Mouse (Mus musculus): ENCODE results near the gene Eml6. TPM values are rescaled to one million over a fixed set of nuclear protein-coding genes. Genes with fewer than 3 reads are reported as not detected.

Eml6 gene
- polyA plus RNA-seq (2016; fragmentation: Nextera tagmentation; extraction: Ambion mirVana), result 0.15 and 0.25 TPM in 2 replicates

DNA sequence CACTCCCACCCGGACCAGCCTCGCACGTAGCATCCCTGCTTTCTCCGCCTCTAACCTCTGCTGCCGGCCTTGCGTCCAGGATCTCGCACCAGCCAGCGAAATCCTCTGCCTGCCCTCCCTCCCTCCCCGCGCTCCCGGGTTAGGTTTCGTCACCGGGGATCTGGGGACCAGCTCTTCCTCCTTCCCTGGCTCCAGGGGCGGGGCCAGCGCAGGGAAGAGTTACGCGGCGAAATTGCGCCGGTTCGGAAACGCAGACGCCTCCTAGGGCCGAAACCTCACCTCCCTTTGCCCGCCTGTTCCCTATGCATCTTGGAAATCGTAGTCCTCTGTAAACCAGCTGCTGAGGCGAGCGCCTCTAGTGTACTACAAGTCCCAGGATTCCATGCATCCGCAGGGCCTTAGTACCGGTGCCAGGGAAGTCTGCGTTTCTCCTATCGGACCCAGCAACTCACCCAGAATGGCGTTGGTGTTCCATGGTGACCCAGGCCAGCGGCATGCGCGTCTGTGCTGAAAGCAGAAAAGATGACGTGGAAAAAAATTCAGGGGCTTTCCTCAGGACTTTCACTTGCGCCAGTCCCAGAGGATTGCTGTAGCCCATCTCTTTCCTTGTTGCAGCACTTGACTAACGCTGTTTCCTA lies at the start of gene Eml6:
Eml6 (minus strand) TSS at position 199 of the 638 bp plus-strand sequence.
- Histone ChIP-seq H3K9ac (peak within 1 kb of the TSS; percentile 49), H3K9me3 (replicated peaks) (no peaks in the 10 kb centered on the region), H3K4me3 (peak within 1 kb of the TSS; percentile 59), H3K27ac (no peak within 1 kb of the TSS), H3K4me2 (peak within 1 kb of the TSS; percentile 79), H3K4me1 (peaks cover 13% of the 10 kb centered on the region), H3K27me3 (replicated peaks) (peaks cover 50% of the 10 kb centered on the region), H3K36me3 (no peaks in the 10 kb centered on the region)
- WGBS (ENCODE audit: insufficient replicate concordance), result under 1% methylated on average over 39 of the region's 39 CpGs
- ATAC-seq, result peak; percentile 99

DNA sequence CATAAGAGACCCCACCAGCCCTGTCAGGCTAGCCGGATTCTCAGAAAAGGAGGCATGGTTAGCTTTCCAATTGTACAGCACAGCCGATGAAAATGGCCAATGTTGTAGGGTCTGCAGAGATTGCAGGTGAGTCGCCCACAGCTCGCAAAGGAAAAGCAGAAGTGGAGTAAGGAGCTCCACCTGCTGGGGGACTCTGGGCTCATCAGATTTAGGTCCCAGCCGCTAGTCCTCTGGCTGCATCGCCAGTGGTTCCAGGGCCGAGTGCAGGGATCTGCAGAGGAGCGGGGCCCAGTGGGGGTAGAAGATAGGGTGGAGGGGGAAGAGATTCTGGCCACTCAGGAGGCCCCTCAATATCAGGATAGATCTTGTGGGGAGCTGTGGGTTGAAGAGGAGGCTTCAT lies 31.5 kb upstream of the Eml6 start:
- no peak for ATAC-seq
- H3K9me3 ChIP-seq (replicated peaks), result no peaks in the 10 kb centered on the region
- no peak overlapping the region for H3K4me2 ChIP-seq
- WGBS (ENCODE audit: insufficient replicate concordance), result 34% methylated on average over 8 of the region's 8 CpGs
- no peak overlapping the region for H3K4me3 ChIP-seq
- no peaks in the 10 kb centered on the region for H3K36me3 ChIP-seq
- no peak overlapping the region for H3K9ac ChIP-seq
- H3K27ac ChIP-seq, result no peak overlapping the region
- H3K27me3 ChIP-seq (replicated peaks), result no peaks in the 10 kb centered on the region
- H3K4me1 ChIP-seq, result no peaks in the 10 kb centered on the region

DNA sequence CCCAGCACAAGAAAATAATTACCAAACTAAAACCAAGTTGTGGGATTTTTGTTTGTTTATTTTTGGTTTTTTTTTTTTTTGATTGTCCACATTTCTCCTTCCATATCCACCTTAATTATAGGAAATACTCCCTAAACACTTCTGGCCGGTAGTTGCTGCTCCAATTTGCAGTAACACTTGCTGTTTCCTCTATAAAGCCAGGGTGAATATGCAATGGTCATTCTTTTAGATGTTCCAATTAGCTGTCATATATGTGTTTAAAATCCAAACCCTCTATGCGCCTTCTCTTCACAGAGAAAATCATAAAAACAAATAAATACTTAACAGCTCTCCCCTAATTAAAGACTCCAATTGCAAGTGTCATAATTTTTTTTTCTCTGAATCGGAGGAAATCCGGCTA lies 689 bp downstream of the Eml6 start:
- Histone ChIP-seq H3K27ac (no peak overlapping the region), H3K4me2 (peak overlapping the region; percentile 79), H3K4me1 (peaks cover 13% of the 10 kb centered on the region), H3K4me3 (peak overlapping the region; percentile 59), H3K27me3 (replicated peaks) (peaks cover 50% of the 10 kb centered on the region), H3K36me3 (no peaks in the 10 kb centered on the region), H3K9me3 (replicated peaks) (no peaks in the 10 kb centered on the region), H3K9ac (no peak overlapping the region)
- no peak for ATAC-seq
- whole genome bisulfite sequencing (ENCODE audit: insufficient replicate concordance), result 6% methylated on average over 4 of the region's 4 CpGs

DNA sequence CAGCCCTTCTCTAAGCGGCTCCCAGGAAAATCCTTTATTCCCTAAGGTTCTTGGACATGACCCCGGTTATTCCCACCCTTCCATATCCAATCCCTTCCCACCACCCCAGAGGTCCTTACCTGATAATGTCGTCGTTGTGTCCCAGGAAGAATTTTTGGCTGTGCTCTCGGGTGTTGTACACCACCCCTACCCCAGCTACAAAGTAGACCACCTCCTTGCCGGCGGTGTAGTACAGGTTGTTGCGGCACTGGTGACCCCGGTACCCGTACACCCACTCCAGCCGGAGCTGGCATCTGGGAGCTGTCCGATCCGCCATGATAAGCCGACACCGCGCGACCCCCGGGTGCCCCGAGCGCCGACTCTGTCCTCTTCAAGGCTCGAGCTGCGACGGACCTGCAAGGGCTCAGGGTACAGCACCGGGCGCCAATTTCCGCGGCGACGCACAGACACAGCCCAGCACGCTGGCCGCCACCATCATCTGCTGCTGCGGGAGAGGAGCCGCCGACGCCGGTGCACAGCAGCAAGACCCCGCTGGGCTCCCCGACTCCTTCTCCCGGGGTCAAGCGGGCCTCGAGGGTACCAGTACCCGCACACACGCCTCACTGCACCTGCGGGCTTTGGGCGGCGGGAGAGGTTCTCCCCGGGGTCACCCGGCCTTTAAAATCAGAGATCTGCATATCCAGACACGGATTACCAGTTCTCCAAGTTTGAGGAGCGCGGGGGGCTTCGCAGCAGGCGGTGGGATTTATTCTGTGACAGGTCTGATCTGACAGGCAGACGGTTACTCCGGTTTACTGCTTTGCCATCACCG lies 1.4 kb downstream of the Eml6 start:
- 1% methylated on average over 57 of the region's 57 CpGs for WGBS (ENCODE audit: insufficient replicate concordance)
- Histone ChIP-seq H3K9me3 (replicated peaks) (no peaks in the 10 kb centered on the region), H3K4me3 (peak overlapping the region; percentile 45), H3K27me3 (replicated peaks) (peaks cover 50% of the 10 kb centered on the region), H3K4me1 (peaks cover 13% of the 10 kb centered on the region), H3K4me2 (peak overlapping the region; percentile 79), H3K9ac (no peak overlapping the region), H3K27ac (no peak overlapping the region), H3K36me3 (no peaks in the 10 kb centered on the region)
- no peak for ATAC-seq

GRCm38 (mm10) chr11:29986257-29986656 lies 39.6 kb downstream of the Eml6 start:
- Histone ChIP-seq H3K27me3 (replicated peaks) (no peaks in the 10 kb centered on the region), H3K27ac (no peak overlapping the region), H3K9ac (no peak overlapping the region), H3K9me3 (replicated peaks) (no peaks in the 10 kb centered on the region), H3K4me1 (no peaks in the 10 kb centered on the region), H3K4me3 (no peak overlapping the region), H3K36me3 (no peaks in the 10 kb centered on the region), H3K4me2 (no peak overlapping the region)
- 54% methylated on average over 2 of the region's 2 CpGs for WGBS (ENCODE audit: insufficient replicate concordance)
- no peak for ATAC-seq

GRCm38 (mm10) chr11:29968874-29969273 lies 57.0 kb downstream of the Eml6 start:
- WGBS (ENCODE audit: insufficient replicate concordance), result 50% methylated on average over 1 of the region's 1 CpGs

GRCm38 (mm10) chr11:29959366-29959765 lies 66.5 kb downstream of the Eml6 start:
- Histone ChIP-seq H3K27ac (no peak overlapping the region), H3K4me2 (no peak overlapping the region), H3K9ac (no peak overlapping the region), H3K27me3 (replicated peaks) (no peaks in the 10 kb centered on the region), H3K4me1 (no peaks in the 10 kb centered on the region), H3K4me3 (no peak overlapping the region), H3K36me3 (no peaks in the 10 kb centered on the region), H3K9me3 (replicated peaks) (no peaks in the 10 kb centered on the region)
- ATAC-seq, result no peak
- WGBS (ENCODE audit: insufficient replicate concordance), result 67% methylated on average over 5 of the region's 5 CpGs

More at GRCm38 (mm10) chr11:29968874-29969273, 57.0 kb downstream of the Eml6 start:
- Histone ChIP-seq H3K9ac (no peak overlapping the region), H3K4me1 (no peaks in the 10 kb centered on the region), H3K4me3 (no peak overlapping the region), H3K27ac (no peak overlapping the region), H3K4me2 (no peak overlapping the region), H3K27me3 (replicated peaks) (no peaks in the 10 kb centered on the region), H3K9me3 (replicated peaks) (no peaks in the 10 kb centered on the region), H3K36me3 (no peaks in the 10 kb centered on the region)
- no peak for ATAC-seq

GRCm38 (mm10) chr11:29944661-29945060 lies 81.2 kb downstream of the Eml6 start:
- Histone ChIP-seq H3K9ac (no peak overlapping the region), H3K9me3 (replicated peaks) (no peaks in the 10 kb centered on the region), H3K4me2 (no peak overlapping the region), H3K27ac (no peak overlapping the region), H3K36me3 (no peaks in the 10 kb centered on the region), H3K4me3 (no peak overlapping the region), H3K27me3 (replicated peaks) (no peaks in the 10 kb centered on the region), H3K4me1 (no peaks in the 10 kb centered on the region)
- whole genome bisulfite sequencing (ENCODE audit: insufficient replicate concordance), result 64% methylated on average over 3 of the region's 3 CpGs
- no peak for ATAC-seq

DNA sequence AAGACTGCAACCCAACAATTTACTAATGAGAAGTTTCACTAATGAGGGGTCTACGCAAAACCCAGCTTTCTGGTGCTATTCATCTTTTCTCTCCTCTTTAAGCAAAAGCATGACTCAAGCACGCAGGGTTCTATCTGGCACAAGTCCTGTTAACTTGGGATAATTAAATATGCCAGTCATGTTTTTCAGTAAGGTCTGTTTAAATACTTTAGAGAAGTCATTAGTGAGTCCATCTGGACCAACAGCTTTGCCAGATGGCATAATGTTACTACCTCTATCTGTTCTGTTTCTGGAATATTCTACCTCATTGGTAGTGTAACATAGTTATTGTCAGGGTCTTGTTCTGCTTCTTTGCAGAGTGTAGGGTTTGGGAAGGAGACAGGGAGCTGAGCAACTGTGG lies 101.5 kb downstream of the Eml6 start:
- H3K9me3 ChIP-seq (replicated peaks), result no peaks in the 10 kb centered on the region
- no peaks in the 10 kb centered on the region for H3K4me1 ChIP-seq
- no peak overlapping the region for H3K4me2 ChIP-seq
- H3K4me3 ChIP-seq, result no peak overlapping the region
- ATAC-seq, result no peak
- WGBS (ENCODE audit: insufficient replicate concordance), result 64% methylated on average over 2 of the region's 2 CpGs
- no peak overlapping the region for H3K27ac ChIP-seq
- no peaks in the 10 kb centered on the region for H3K27me3 ChIP-seq (replicated peaks)
- H3K36me3 ChIP-seq, result no peaks in the 10 kb centered on the region
- H3K9ac ChIP-seq, result no peak overlapping the region

GRCm38 (mm10) chr11:29923851-29924250 lies 102.0 kb downstream of the Eml6 start:
- no peak overlapping the region for H3K27ac ChIP-seq
- no peaks in the 10 kb centered on the region for H3K4me1 ChIP-seq
- 64% methylated on average over 1 of the region's 1 CpGs for WGBS (ENCODE audit: insufficient replicate concordance)
- no peaks in the 10 kb centered on the region for H3K36me3 ChIP-seq
- H3K4me3 ChIP-seq, result no peak overlapping the region
- H3K9me3 ChIP-seq (replicated peaks), result no peaks in the 10 kb centered on the region
- no peak overlapping the region for H3K4me2 ChIP-seq
- ATAC-seq, result no peak
- no peak overlapping the region for H3K9ac ChIP-seq
- no peaks in the 10 kb centered on the region for H3K27me3 ChIP-seq (replicated peaks)

GRCm38 (mm10) chr11:29913180-29913579 lies 112.7 kb downstream of the Eml6 start:
- 69% methylated on average over 4 of the region's 4 CpGs for WGBS (ENCODE audit: insufficient replicate concordance)

DNA sequence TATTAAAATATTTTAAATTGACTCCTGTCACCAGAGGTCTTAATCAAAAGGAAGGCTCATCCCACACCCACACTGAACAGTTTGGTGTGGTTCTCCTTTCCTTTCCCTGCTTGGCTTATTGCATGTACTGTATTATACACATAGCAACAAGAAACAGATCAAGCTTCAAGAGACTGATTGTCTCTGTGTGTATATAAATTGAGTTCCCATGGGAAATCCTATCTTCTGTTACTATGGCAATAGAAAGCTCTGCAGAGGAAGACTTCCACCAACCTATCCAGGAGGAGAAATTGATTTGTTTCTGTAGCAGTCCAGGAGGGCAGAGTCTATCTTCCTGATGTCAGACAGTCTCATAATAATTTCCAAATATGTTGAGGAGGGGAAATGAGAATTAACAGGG lies 116.5 kb downstream of the Eml6 start:
- no peak overlapping the region for H3K4me2 ChIP-seq
- no peak overlapping the region for H3K27ac ChIP-seq
- H3K9me3 ChIP-seq (replicated peaks), result no peaks in the 10 kb centered on the region

More at GRCm38 (mm10) chr11:29913180-29913579, 112.7 kb downstream of the Eml6 start:
- H3K4me1 ChIP-seq, result no peaks in the 10 kb centered on the region
- H3K27ac ChIP-seq, result no peak overlapping the region
- no peaks in the 10 kb centered on the region for H3K9me3 ChIP-seq (replicated peaks)
- H3K27me3 ChIP-seq (replicated peaks), result no peaks in the 10 kb centered on the region
- no peak overlapping the region for H3K9ac ChIP-seq
- ATAC-seq, result no peak
- no peaks in the 10 kb centered on the region for H3K36me3 ChIP-seq
- H3K4me2 ChIP-seq, result no peak overlapping the region
- no peak overlapping the region for H3K4me3 ChIP-seq

More for the DNA sequence above, 116.5 kb downstream of the Eml6 start:
- Histone ChIP-seq H3K9ac (no peak overlapping the region), H3K4me1 (no peaks in the 10 kb centered on the region), H3K4me3 (no peak overlapping the region), H3K27me3 (replicated peaks) (no peaks in the 10 kb centered on the region), H3K36me3 (no peaks in the 10 kb centered on the region)
- no peak for ATAC-seq
